Comparison of ENCODE assay signal across 25 mouse cellular contexts in the genomic region with DNA sequence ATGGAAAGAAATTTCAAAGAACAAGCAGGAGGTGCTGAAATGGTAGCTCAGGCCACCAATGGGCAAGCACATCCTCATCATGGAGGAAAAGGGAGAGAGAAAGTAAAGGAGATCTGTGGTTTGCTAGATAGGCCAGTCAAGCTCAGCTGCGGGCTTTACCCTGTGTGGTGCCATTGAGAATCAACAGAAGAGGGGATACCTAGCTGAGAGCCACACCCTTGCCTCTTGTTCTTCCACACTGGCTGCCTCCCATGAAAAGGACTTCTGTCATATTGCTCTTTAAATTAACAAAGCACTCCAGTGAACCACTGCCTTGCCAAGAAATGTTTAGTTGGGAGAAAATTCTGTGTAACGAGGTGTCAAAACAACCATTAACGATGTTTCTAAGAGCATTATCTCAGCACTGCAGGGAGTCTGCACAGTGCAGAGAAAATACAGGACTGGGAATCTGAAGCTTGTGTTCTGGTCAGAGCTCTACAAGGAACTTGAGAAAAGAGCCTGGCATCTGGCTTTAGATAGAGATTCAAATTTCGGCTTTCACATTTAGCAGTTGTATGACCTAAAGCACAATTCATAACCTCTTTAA.
DNase-seq lines count a peak whose midpoint lies in the region; ATAC-seq and TF ChIP-seq lines count a peak whose summit lies in the region.
"Had no signal": no experiment of that assay in that cellular context is flagged by ENCODE, and none has a peak within 500 bp of the region (broad histone marks: within the 10 kb centered on the region; RNA-seq: fewer than 3 reads in every experiment).

No protein-coding gene starts in this region.

- no peak for DNase-seq in forebrain, embryonic 10.5 days (ENCODE audit: extremely low spot score, low spot score)
- DNase-seq in Muller cell, postnatal 12 days (ENCODE audit: inconsistent ontology term): peak; percentile 3
- DNase-seq in brain, adult 2 months (ENCODE audit: low read depth, low spot score): peak; percentile 7
- no peak for DNase-seq in forebrain, postnatal 0 days
- DNase-seq in ovary, adult 18-20 months (ENCODE audit: low spot score): no peak
- DNase-seq in frontal cortex, postnatal 25 days (ENCODE audit: low spot score in 2 of 2): no peak
- DNase-seq: adrenal gland, postnatal 10 days; cerebellum, adult 18-20 months; cerebellum, postnatal 10 days; gastrocnemius, postnatal 10 days; heart, postnatal 14 days; kidney, adult 11 months; kidney, postnatal 14 days; liver; lung, adult 2 months; lung, postnatal 10 days; right cerebral cortex, postnatal 4 days; thymus, adult 2 months; thymus, postnatal 36 days had no signal

- no peak overlapping the region for H3K9ac ChIP-seq in forebrain, embryonic 12.5 days
- 0 out of 2 replicates have a peak overlapping the region, but pooled peaks have one; percentile 14 for H3K9ac ChIP-seq in forebrain, postnatal 0 days
- H3K9ac ChIP-seq: hindbrain, embryonic 12.5 days; liver, embryonic 14.5 days; midbrain, embryonic 12.5 days had no signal

- peaks cover 4% of the 10 kb centered on the region; the same call in 1 of the 2 replicates for H3K9me3 ChIP-seq in forebrain, embryonic 12.5 days
- 0 out of 2 replicates have a peak, but pooled peaks cover 4% of the 10 kb centered on the region for H3K9me3 ChIP-seq in forebrain, embryonic 10.5 days
- no peaks in the 10 kb centered on the region for H3K9me3 ChIP-seq in forebrain, postnatal 0 days (ENCODE audit: low read length)
- H3K9me3 ChIP-seq: hindbrain, embryonic 12.5 days; midbrain, embryonic 12.5 days had no signal

- no peak for TF ChIP-seq CTCF in forebrain, postnatal 0 days (IDR thresholded peaks at IDR 0.05; ENCODE audit: low read depth)

- WGBS in forebrain, embryonic 12.5 days: 7% methylated on average over 4 of the region's 4 CpGs
- WGBS in forebrain, embryonic 10.5 days: 25% methylated on average over 4 of the region's 4 CpGs
- 15% methylated on average over 4 of the region's 4 CpGs for WGBS in forebrain, postnatal 0 days

- H3K27me3 ChIP-seq in forebrain, embryonic 12.5 days: no peaks in the 10 kb centered on the region
- no peaks in the 10 kb centered on the region for H3K27me3 ChIP-seq in forebrain, embryonic 10.5 days (ENCODE audit: poor library complexity, severe bottlenecking)
- no peaks in the 10 kb centered on the region for H3K27me3 ChIP-seq in forebrain, postnatal 0 days (ENCODE audit: insufficient read depth, low read length)
- H3K27me3 ChIP-seq: hindbrain, embryonic 12.5 days; midbrain, embryonic 12.5 days had no signal

- H3K4me3 ChIP-seq in forebrain, embryonic 12.5 days (replicated peaks): no peak overlapping the region
- no peak overlapping the region for H3K4me3 ChIP-seq in forebrain, embryonic 10.5 days
- H3K4me3 ChIP-seq in forebrain, postnatal 0 days (ENCODE audit: low read depth, low read length): no peak overlapping the region
- H3K4me3 ChIP-seq: hindbrain, embryonic 12.5 days; midbrain, embryonic 12.5 days had no signal

- no peak overlapping the region for H3K27ac ChIP-seq in forebrain, embryonic 12.5 days
- H3K27ac ChIP-seq in forebrain, embryonic 10.5 days: no peak overlapping the region
- no peak overlapping the region for H3K27ac ChIP-seq in forebrain, postnatal 0 days (ENCODE audit: low read depth, low read length)
- H3K27ac ChIP-seq: hindbrain, embryonic 12.5 days; liver, embryonic 14.5 days; midbrain, embryonic 12.5 days; stomach, postnatal 0 days had no signal

- peak; percentile 65; the same call in 1 of the 2 replicates for ATAC-seq in forebrain, embryonic 12.5 days (ENCODE audit: low FRiP score)
- no peak for ATAC-seq in forebrain, postnatal 0 days
- ATAC-seq: CD4-positive, CD25-positive, alpha-beta regulatory T cell, adult 4 months had no signal

- peaks cover 7% of the 10 kb centered on the region; the same call in 1 of the 2 replicates for H3K4me1 ChIP-seq in forebrain, embryonic 12.5 days
- H3K4me1 ChIP-seq in forebrain, embryonic 10.5 days: peaks cover 11% of the 10 kb centered on the region
- H3K4me1 ChIP-seq in forebrain, postnatal 0 days (ENCODE audit: insufficient read depth): no peaks in the 10 kb centered on the region
- H3K4me1 ChIP-seq: hindbrain, embryonic 12.5 days had no signal

- H3K4me2 ChIP-seq in forebrain, embryonic 12.5 days: no peak overlapping the region
- no peak overlapping the region for H3K4me2 ChIP-seq in forebrain, postnatal 0 days (ENCODE audit: low read depth)
- H3K4me2 ChIP-seq: hindbrain, embryonic 12.5 days; midbrain, embryonic 12.5 days had no signal

- H3K36me3 ChIP-seq in forebrain, embryonic 12.5 days (replicated peaks): no peaks in the 10 kb centered on the region
- H3K36me3 ChIP-seq in forebrain, embryonic 10.5 days (replicated peaks): no peaks in the 10 kb centered on the region
- no peaks in the 10 kb centered on the region for H3K36me3 ChIP-seq in forebrain, postnatal 0 days (ENCODE audit: insufficient read depth)
- H3K36me3 ChIP-seq: hindbrain, embryonic 12.5 days; midbrain, embryonic 12.5 days had no signal

Comparison
In these comparisons a context has a peak if more than half of its experiments do, and no peak if none do; other contexts are left out.
1. DNase-seq: peak in Muller cell, postnatal 12 days (single experiment) and brain, adult 2 months (single experiment); none in forebrain, embryonic 10.5 days (single experiment), forebrain, postnatal 0 days (single experiment), ovary, adult 18-20 months (single experiment) and frontal cortex, postnatal 25 days (0 of 2).